Mouse (Mus musculus) telencephalon, adult 2 months (tissue): ENCODE measurements around the gene Fbxo10.
"Not testable (repeated sequence)": the region's sequence is repeated elsewhere in the genome, so short reads cannot be mapped to it uniquely, and the experiment has no call there.

Experiments used
- DNase-seq: peaks from one replicate; pipeline ENCODE4 v3.0.0-alpha.2; 2011; ENCODE audit warnings: low read depth, low spot score

The Fbxo10 gene

DNA sequence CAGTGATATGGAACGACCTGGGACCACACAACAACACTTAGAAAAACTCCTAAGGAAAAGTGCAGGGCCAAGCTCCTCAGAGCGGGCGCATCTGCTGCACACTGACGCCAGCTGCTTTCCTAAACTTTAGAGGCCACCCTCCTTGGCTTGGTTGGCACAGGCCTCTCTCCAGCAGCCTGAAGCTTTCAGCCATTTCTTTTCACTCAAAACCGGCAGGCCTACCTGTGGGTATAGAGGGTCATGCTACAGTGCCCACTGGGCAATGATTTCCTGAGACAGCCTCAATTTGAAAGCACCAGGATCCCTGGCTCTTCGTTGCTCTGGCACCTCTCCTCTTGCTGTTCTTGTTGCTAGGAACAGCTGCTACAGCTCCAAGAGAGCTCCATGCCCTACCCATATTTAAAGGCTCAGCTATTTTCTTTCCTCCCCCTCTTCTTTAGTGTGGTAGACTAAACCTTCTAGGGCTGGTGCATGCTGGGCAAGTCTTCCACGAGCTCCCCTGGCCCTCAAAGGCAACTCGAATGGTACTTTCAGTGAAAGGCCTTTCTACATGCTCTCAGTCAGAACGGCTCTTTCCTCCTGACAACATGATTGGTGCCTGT, 37.0 kb downstream of the Fbxo10 start:
- DNase-seq: peak; percentile 51

DNA sequence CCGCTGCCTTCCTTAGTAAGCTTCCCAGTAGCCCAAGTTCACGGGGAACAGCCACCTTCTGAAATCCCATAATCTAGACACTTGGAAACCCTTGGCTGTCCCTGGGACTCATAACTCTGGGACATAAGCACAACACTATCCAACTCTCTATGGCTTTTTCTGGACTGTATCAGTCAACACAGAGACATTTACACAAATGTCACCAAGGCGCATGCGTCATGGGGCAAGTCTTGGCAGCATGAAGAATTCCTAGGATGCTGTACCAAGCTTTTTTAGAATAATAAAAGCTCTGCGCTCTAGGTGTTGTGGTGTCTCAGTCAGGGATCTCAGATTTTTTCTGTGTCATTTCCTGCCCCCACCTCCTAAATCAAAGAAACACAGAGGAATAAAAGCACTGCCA, 37.7 kb downstream of the Fbxo10 start:
- DNase-seq: no peak

DNA sequence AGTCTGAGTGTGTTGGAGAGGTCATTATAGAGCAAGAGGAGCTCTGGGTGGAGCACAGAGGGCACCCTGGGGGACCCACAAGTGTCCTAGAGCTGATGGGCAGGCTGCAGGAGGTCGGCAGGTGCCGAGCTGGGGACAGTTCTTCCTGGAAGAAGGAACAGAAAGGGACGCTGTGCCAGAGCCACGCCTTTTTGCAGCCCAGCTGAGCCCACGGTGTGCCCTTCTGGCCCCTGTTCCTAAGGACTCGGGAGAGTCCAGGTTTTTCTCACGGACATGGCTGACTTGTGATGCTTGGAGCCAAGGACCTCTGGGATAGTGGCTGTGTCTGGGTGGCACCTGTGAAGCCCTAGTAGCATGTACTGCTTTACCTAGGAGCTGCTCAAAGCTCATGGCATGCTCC, 43.6 kb downstream of the Fbxo10 start:
- DNase-seq: no peak

DNA sequence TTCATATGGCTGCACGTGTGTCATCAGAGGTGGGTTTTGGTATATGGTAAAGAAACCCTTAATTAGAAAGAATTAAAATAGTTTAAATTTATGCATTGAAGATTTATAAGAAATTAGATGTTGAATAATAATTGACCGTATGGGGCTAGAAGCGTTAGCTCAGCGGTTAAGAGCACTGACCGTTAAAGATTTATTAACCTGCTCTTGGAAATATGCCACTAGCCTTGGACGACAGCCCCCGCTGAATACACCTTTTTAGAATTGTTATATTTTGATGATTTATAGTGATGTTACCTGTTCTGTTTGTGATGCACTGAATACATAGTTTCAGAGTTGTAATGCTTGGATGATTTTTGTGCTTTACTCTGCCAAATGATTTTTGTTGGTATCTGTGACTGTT, 44.9 kb downstream of the Fbxo10 start:
- DNase-seq: not testable (repeated sequence)

- DNase-seq: not testable (repeated sequence)
These were observed 45.5 kb downstream of the Fbxo10 start for GRCm38 (mm10) chr4:45038879-45039278.

- DNase-seq: no peak
These were observed 46.7 kb downstream of the Fbxo10 start for GRCm38 (mm10) chr4:45037455-45038410.

DNA sequence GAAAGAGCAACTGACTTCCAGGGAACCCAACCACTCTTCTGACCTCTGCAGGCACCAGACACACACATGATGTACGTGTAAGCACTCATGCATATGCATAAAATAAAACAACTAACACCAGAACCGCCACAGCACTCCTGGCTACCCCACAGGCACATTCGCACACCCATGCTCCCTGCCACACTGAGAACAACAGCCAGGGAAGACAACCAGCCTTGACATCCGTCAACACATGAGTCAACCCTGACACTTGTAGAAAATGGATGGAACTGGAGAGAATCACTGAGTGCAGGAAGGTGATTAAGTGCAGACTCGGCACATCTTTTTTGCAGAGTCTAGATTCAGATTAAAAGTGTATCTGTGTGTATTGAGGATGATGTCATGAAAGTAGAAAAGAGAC, 47.8 kb downstream of the Fbxo10 start:
- DNase-seq: no peak

GRCm38 (mm10) chr4:45036048-45036447, 48.4 kb downstream of the Fbxo10 start:
- no peak for DNase-seq

GRCm38 (mm10) chr4:45034693-45035628, 49.4 kb downstream of the Fbxo10 start:
- no peak for DNase-seq

GRCm38 (mm10) chr4:45032586-45032985, 51.8 kb downstream of the Fbxo10 start:
- DNase-seq: no peak

GRCm38 (mm10) chr4:45026459-45026858, 57.9 kb downstream of the Fbxo10 start:
- DNase-seq: no peak

DNA sequence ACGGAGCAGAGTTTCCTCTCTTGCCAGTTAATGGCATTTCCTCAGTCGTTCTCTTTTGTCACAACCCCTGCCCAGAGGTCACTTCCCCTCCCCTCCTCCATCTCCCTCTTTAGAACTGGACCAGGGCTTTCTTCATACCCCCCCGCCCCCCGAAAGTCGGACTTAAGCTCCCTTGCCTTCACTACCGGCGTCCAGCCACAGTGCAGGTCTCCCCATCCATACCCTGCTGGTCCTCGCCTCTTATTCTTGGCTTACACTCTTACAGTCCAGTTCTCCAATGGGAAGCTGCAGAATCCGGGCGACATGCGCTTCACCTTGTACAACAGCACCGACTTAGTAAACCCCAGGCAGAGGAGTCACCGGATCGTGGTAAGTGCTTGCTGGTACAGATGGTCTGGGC, 65.4 kb downstream of the Fbxo10 start:
- no peak for DNase-seq

DNA sequence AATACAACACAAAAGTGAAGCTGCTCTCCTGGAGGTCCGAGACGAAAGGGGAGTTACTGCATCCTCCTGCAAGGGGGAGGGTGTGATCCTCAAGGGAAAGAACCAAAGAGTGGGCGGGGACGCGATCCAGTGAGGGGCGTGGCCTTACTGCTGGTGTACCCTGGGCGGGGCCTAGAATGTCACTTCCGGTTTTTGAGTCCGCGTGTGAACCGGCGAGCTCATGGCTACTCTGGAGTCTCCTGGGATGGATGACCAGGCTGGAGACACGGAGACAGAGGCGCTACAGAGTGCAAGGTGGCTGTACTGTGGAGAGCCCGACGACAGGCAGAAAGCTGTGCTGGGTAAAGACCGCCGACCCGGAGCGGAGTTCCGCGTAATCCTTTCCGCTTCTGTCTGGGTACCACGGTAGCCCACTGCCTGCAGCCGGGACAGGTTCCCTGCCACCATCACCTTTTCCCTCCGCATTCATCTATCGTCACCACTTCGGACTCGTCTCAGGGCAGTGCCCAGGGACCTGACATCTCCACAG, 65.9 kb downstream of the Fbxo10 start, which contains the start of gene Polr1e:
Polr1e (plus strand) TSS at position 132 of the 529 bp plus-strand sequence.
- DNase-seq: peak; percentile 62

- DNase-seq: peak; percentile 53
These were observed 68.8 kb downstream of the Fbxo10 start for GRCm38 (mm10) chr4:45015615-45016014.

DNA sequence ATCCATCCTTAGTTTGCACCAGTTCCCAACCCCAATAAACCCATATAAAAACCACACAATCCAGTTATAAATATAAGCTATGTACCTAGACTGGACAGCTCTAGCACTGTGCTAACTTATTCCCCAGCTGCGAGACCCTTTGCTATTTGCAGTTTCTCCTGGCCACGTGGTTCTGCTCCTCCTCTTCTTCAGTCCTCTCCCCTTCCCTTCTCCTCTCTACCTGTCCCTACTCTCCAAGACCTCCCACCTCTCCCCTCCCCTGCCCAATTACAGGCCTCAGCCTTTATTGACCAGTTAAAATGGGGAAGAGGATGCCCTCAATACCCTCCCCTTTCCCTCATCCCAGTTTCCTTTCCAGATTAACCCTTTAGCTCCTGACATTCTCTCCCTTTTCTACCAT, 70.9 kb downstream of the Fbxo10 start:
- no peak for DNase-seq

DNA sequence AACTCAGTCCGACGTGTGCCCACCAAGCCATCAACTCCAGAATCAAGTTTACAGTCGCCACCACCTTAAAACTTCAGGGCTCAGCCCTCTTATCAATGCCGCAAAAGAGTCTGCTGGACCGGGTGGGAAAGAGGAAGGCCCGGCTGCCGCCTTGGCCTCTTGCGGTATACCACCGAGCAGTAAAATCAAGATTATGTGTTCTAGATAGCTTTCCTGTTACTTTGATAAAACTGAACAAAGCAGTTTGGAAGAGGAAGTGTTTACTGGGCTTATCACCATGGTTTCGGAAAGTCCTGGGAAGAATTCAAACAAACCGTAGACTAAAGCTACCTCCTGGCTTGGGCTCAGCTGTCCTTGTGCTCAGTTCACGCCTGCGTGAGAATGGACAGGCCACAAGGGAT, 71.4 kb downstream of the Fbxo10 start:
- DNase-seq: no peak

DNA sequence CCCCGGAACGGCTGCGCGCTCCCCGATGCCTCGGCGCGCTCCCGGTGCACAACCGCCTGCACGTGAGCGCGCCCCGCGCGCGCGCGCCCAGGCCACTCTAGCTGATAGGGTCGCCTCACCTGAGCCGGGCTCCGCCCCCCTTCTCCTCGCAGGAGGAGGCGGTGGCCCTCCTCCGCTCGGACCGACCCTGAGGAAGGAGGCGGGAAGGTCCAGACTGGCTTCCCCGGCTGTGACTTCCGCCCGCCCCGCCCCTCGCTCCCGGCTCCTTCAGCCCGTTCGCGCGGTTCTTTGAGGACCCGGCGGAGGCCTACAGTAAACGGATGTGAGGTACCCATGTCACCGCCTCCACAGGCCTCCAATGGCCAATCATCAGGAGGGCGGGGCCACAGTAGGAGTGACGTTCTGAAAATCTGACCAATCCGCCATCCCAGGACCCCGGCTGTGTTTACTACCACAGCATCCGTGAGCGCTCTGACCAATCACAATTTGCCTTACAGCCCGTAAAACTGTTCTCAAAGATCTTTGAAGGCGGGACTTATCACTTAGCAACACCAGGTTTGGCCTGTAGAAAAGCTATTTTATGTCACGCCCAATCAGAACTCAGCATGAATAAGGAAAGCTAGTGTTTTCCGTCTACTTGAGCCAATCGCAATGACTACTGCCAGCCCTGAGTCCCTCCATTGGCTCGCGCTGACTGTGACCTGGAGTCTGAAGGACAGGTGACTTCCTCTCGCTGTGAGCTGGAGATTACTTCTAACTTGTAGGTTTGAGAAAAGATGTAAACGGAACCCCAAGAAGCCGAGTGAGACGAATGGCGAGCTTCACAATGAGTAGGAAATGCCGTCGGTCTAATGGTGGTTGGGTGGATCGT, 72.1 kb downstream of the Fbxo10 start, which contains the start of gene Zbtb5:
Zbtb5 (minus strand) TSS at position 308 of the 871 bp plus-strand sequence.
- DNase-seq: peak; percentile 100

GRCm38 (mm10) chr4:45011581-45012104, 72.8 kb downstream of the Fbxo10 start:
- DNase-seq: peak; percentile 32

GRCm38 (mm10) chr4:45010806-45011415, 73.5 kb downstream of the Fbxo10 start:
- DNase-seq: no peak

GRCm38 (mm10) chr4:45005452-45005851, 79.0 kb downstream of the Fbxo10 start:
- DNase-seq: no peak
